Mouse (Mus musculus): ENCODE data around the gene Pah. TPM values are rescaled to one million over a fixed set of nuclear protein-coding genes. Genes with fewer than 3 reads are reported as not detected.

Pah gene
- polyA plus RNA-seq, 1 experiment from 2014 or later, result not detected

- Histone ChIP-seq H3K27ac (no peak overlapping the region), H3K27me3 (no peaks in the 10 kb centered on the region), H3K4me1 (no peaks in the 10 kb centered on the region), H3K9me3 (no peaks in the 10 kb centered on the region), H3K4me2 (replicated peaks) (no peak overlapping the region), H3K36me3 (no peaks in the 10 kb centered on the region), H3K9ac (no peak overlapping the region), H3K4me3 (no peak overlapping the region)
- no peak for ATAC-seq (ENCODE audit: insufficient number of reproducible peaks, insufficient read depth, low FRiP score, low TSS enrichment)
These were observed 8.5 kb upstream of the Pah start for GRCm38 (mm10) chr10:87513052-87513451.

GRCm38 (mm10) chr10:87518585-87518984 is 3.0 kb upstream of the Pah start:
- WGBS, result 77% methylated on average over 2 of the region's 2 CpGs
- Histone ChIP-seq H3K9me3 (no peaks in the 10 kb centered on the region), H3K9ac (no peak overlapping the region), H3K4me3 (no peak overlapping the region), H3K27me3 (no peaks in the 10 kb centered on the region), H3K27ac (no peak overlapping the region), H3K4me1 (no peaks in the 10 kb centered on the region), H3K4me2 (replicated peaks) (no peak overlapping the region), H3K36me3 (no peaks in the 10 kb centered on the region)
- no peak for ATAC-seq (ENCODE audit: insufficient number of reproducible peaks, insufficient read depth, low FRiP score, low TSS enrichment)

- H3K4me2 ChIP-seq (replicated peaks), result no peak overlapping the region
- no peaks in the 10 kb centered on the region for H3K27me3 ChIP-seq
- no peak for ATAC-seq (ENCODE audit: insufficient number of reproducible peaks, insufficient read depth, low FRiP score, low TSS enrichment)
- H3K27ac ChIP-seq, result no peak overlapping the region
- H3K4me1 ChIP-seq, result no peaks in the 10 kb centered on the region
- no peaks in the 10 kb centered on the region for H3K36me3 ChIP-seq
- WGBS, result 79% methylated on average over 4 of the region's 4 CpGs
- H3K9ac ChIP-seq, result no peak overlapping the region
- H3K4me3 ChIP-seq, result no peak overlapping the region
- no peaks in the 10 kb centered on the region for H3K9me3 ChIP-seq
These were observed 1.0 kb upstream of the Pah start for GRCm38 (mm10) chr10:87520401-87521116.

GRCm38 (mm10) chr10:87534172-87534571 is 12.6 kb downstream of the Pah start:
- 81% methylated on average over 1 of the region's 1 CpGs for WGBS
- H3K27ac ChIP-seq, result no peak overlapping the region

GRCm38 (mm10) chr10:87545759-87546158 is 24.2 kb downstream of the Pah start:
- H3K4me3 ChIP-seq, result no peak overlapping the region
- no peak overlapping the region for H3K9ac ChIP-seq
- no peaks in the 10 kb centered on the region for H3K4me1 ChIP-seq
- 85% methylated on average over 8 of the region's 8 CpGs for WGBS
- no peaks in the 10 kb centered on the region for H3K36me3 ChIP-seq
- no peaks in the 10 kb centered on the region for H3K27me3 ChIP-seq
- no peak for ATAC-seq (ENCODE audit: insufficient number of reproducible peaks, insufficient read depth, low FRiP score, low TSS enrichment)
- H3K9me3 ChIP-seq, result no peaks in the 10 kb centered on the region
- no peak overlapping the region for H3K27ac ChIP-seq
- no peak overlapping the region for H3K4me2 ChIP-seq (replicated peaks)

More at GRCm38 (mm10) chr10:87534172-87534571, 12.6 kb downstream of the Pah start:
- Histone ChIP-seq H3K36me3 (no peaks in the 10 kb centered on the region), H3K9me3 (no peaks in the 10 kb centered on the region), H3K27me3 (no peaks in the 10 kb centered on the region), H3K4me3 (no peak overlapping the region), H3K4me1 (no peaks in the 10 kb centered on the region), H3K9ac (no peak overlapping the region), H3K4me2 (replicated peaks) (no peak overlapping the region)
- ATAC-seq (ENCODE audit: insufficient number of reproducible peaks, insufficient read depth, low FRiP score, low TSS enrichment), result no peak

GRCm38 (mm10) chr10:87546299-87547234 is 25.0 kb downstream of the Pah start:
- Histone ChIP-seq H3K4me1 (no peaks in the 10 kb centered on the region), H3K4me3 (no peak overlapping the region), H3K4me2 (replicated peaks) (no peak overlapping the region), H3K9me3 (no peaks in the 10 kb centered on the region), H3K9ac (no peak overlapping the region), H3K27ac (no peak overlapping the region), H3K27me3 (no peaks in the 10 kb centered on the region), H3K36me3 (no peaks in the 10 kb centered on the region)
- ATAC-seq (ENCODE audit: insufficient number of reproducible peaks, insufficient read depth, low FRiP score, low TSS enrichment), result no peak
- WGBS, result 55% methylated on average over 19 of the region's 19 CpGs

GRCm38 (mm10) chr10:87552726-87553125 is 31.1 kb downstream of the Pah start:
- Histone ChIP-seq H3K9me3 (no peaks in the 10 kb centered on the region), H3K4me1 (no peaks in the 10 kb centered on the region), H3K27ac (no peak overlapping the region), H3K9ac (no peak overlapping the region), H3K4me3 (no peak overlapping the region), H3K36me3 (no peaks in the 10 kb centered on the region), H3K4me2 (replicated peaks) (0 out of 2 replicates have a peak overlapping the region, but pooled peaks have one; percentile 21), H3K27me3 (no peaks in the 10 kb centered on the region; the same call in 1 of the 2 replicates)
- WGBS, result 32% methylated on average over 8 of the region's 8 CpGs
- no peak for ATAC-seq (ENCODE audit: insufficient number of reproducible peaks, insufficient read depth, low FRiP score, low TSS enrichment)

- no peak overlapping the region for H3K4me3 ChIP-seq
- H3K9me3 ChIP-seq, result no peaks in the 10 kb centered on the region
- 70% methylated on average over 2 of the region's 2 CpGs for WGBS
- no peaks in the 10 kb centered on the region; the same call in 1 of the 2 replicates for H3K27me3 ChIP-seq
- no peaks in the 10 kb centered on the region for H3K36me3 ChIP-seq
- no peak for ATAC-seq (ENCODE audit: insufficient number of reproducible peaks, insufficient read depth, low FRiP score, low TSS enrichment)
- no peaks in the 10 kb centered on the region for H3K4me1 ChIP-seq
- no peak overlapping the region for H3K4me2 ChIP-seq (replicated peaks)
- no peak overlapping the region for H3K9ac ChIP-seq
- H3K27ac ChIP-seq, result no peak overlapping the region
These were observed 34.8 kb downstream of the Pah start for GRCm38 (mm10) chr10:87556441-87556840.

GRCm38 (mm10) chr10:87563818-87564217 is 42.2 kb downstream of the Pah start:
- H3K27me3 ChIP-seq, result no peaks in the 10 kb centered on the region
- H3K4me2 ChIP-seq (replicated peaks), result no peak overlapping the region
- WGBS, result 78% methylated on average over 9 of the region's 9 CpGs
- no peak overlapping the region for H3K27ac ChIP-seq
- H3K9me3 ChIP-seq, result no peaks in the 10 kb centered on the region
- no peak overlapping the region for H3K9ac ChIP-seq
- H3K36me3 ChIP-seq, result no peaks in the 10 kb centered on the region
- ATAC-seq (ENCODE audit: insufficient number of reproducible peaks, insufficient read depth, low FRiP score, low TSS enrichment), result no peak
- no peak overlapping the region for H3K4me3 ChIP-seq
- no peaks in the 10 kb centered on the region for H3K4me1 ChIP-seq

- Histone ChIP-seq H3K36me3 (no peaks in the 10 kb centered on the region), H3K9ac (no peak overlapping the region), H3K4me1 (no peaks in the 10 kb centered on the region), H3K9me3 (no peaks in the 10 kb centered on the region), H3K27ac (no peak overlapping the region), H3K4me2 (replicated peaks) (no peak overlapping the region), H3K4me3 (no peak overlapping the region), H3K27me3 (no peaks in the 10 kb centered on the region)
- ATAC-seq (ENCODE audit: insufficient number of reproducible peaks, insufficient read depth, low FRiP score, low TSS enrichment), result no peak
- WGBS, result 64% methylated on average over 2 of the region's 2 CpGs
These were observed 44.1 kb downstream of the Pah start for GRCm38 (mm10) chr10:87565712-87566111.

GRCm38 (mm10) chr10:87572500-87572899 is 50.9 kb downstream of the Pah start:
- Histone ChIP-seq H3K9me3 (no peaks in the 10 kb centered on the region), H3K4me2 (replicated peaks) (no peak overlapping the region), H3K4me3 (no peak overlapping the region), H3K27me3 (no peaks in the 10 kb centered on the region), H3K27ac (no peak overlapping the region), H3K36me3 (no peaks in the 10 kb centered on the region), H3K9ac (no peak overlapping the region), H3K4me1 (no peaks in the 10 kb centered on the region)
- ATAC-seq (ENCODE audit: insufficient number of reproducible peaks, insufficient read depth, low FRiP score, low TSS enrichment), result no peak
- 82% methylated on average over 4 of the region's 4 CpGs for WGBS

- H3K4me1 ChIP-seq, result no peaks in the 10 kb centered on the region
- no peaks in the 10 kb centered on the region for H3K27me3 ChIP-seq
- H3K27ac ChIP-seq, result no peak overlapping the region
- no peak overlapping the region for H3K4me2 ChIP-seq (replicated peaks)
- H3K4me3 ChIP-seq, result no peak overlapping the region
- no peak for ATAC-seq (ENCODE audit: insufficient number of reproducible peaks, insufficient read depth, low FRiP score, low TSS enrichment)
- 57% methylated on average over 1 of the region's 1 CpGs for WGBS
- no peaks in the 10 kb centered on the region for H3K9me3 ChIP-seq
- no peak overlapping the region for H3K9ac ChIP-seq
- H3K36me3 ChIP-seq, result no peaks in the 10 kb centered on the region
These were observed 65.1 kb downstream of the Pah start for GRCm38 (mm10) chr10:87586696-87587095.
